Comparison of ENCODE assay signal across 9 mouse cellular contexts in the genomic region with DNA sequence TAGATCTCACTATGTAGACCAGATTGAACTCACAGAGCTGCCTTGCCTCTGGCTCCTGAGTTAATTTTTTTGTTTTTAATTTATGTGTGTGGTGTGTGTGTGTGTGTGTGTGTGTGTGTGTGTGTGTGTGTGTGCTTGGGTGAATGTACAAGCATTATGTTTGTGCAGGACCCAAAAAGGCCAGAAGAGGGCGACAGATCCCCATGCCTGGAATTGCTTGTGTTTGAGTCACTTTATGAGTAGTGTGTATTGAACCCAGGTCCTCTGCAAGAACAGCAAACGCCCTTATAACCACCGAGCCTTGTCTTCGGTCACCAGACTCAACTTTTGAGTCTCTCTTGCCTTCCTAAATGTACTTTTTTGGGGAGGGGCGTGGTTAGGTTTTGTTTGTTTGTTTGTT. TPM values are rescaled to one million over a fixed set of nuclear protein-coding genes. Genes with fewer than 3 reads are reported as not detected.
DNase-seq lines count a peak whose midpoint lies in the region; ATAC-seq and TF ChIP-seq lines count a peak whose summit lies in the region.
"Had no signal": no experiment of that assay in that cellular context is flagged by ENCODE, and none has a peak within 500 bp of the region (broad histone marks: within the 10 kb centered on the region; RNA-seq: fewer than 3 reads in every experiment).

No protein-coding gene starts in this region.

- H3K36me3 ChIP-seq in hindbrain, embryonic 14.5 days (replicated peaks; ENCODE audit: control insufficient read depth, insufficient read depth): peaks cover 30% of the 10 kb centered on the region
- H3K36me3 ChIP-seq in hindbrain, embryonic 16.5 days (ENCODE audit: control insufficient read depth, insufficient read depth, low read length): peaks cover 4% of the 10 kb centered on the region; the same call in 1 of the 2 replicates
- no peaks in the 10 kb centered on the region for H3K36me3 ChIP-seq in ES-E14 (ENCODE audit: control insufficient read depth, insufficient read depth, low read length, poor library complexity, severe bottlenecking)
- H3K36me3 ChIP-seq: lung, embryonic 15.5 days had no signal

- no peak overlapping the region for H3K4me3 ChIP-seq in hindbrain, embryonic 14.5 days (replicated peaks; ENCODE audit: low read length)
- no peak overlapping the region for H3K4me3 ChIP-seq in hindbrain, embryonic 16.5 days (ENCODE audit: low read length)
- H3K4me3 ChIP-seq in ES-E14 (ENCODE audit: insufficient read depth in 1 of 2, low read depth in 1 of 2, low read length in 2 of 2, poor library complexity in 1 of 2, severe bottlenecking in 1 of 2): no peak overlapping the region
- H3K4me3 ChIP-seq: lung, embryonic 15.5 days had no signal

- no peak overlapping the region for H3K27ac ChIP-seq in hindbrain, embryonic 14.5 days
- H3K27ac ChIP-seq in hindbrain, embryonic 16.5 days (ENCODE audit: low read depth, low read length): no peak overlapping the region
- H3K27ac ChIP-seq in ES-E14 (ENCODE audit: insufficient read depth, low read depth, low read length, poor library complexity, severe bottlenecking): no peak overlapping the region
- H3K27ac ChIP-seq: lung, embryonic 15.5 days had no signal

- no peaks in the 10 kb centered on the region for H3K27me3 ChIP-seq in hindbrain, embryonic 14.5 days (ENCODE audit: control insufficient read depth, insufficient read depth, low read length)
- H3K27me3 ChIP-seq in hindbrain, embryonic 16.5 days (replicated peaks; ENCODE audit: control insufficient read depth, insufficient read depth, low read length): no peaks in the 10 kb centered on the region
- H3K27me3 ChIP-seq: lung, embryonic 15.5 days had no signal

- H3K9me3 ChIP-seq in hindbrain, embryonic 14.5 days (ENCODE audit: control insufficient read depth, low read length): no peaks in the 10 kb centered on the region
- H3K9me3 ChIP-seq in hindbrain, embryonic 16.5 days (ENCODE audit: control insufficient read depth, low read length): no peaks in the 10 kb centered on the region
- no peaks in the 10 kb centered on the region for H3K9me3 ChIP-seq in ES-E14 (ENCODE audit: control insufficient read depth, insufficient read depth, low read depth, low read length)
- H3K9me3 ChIP-seq: lung, embryonic 15.5 days had no signal

- H3K9ac ChIP-seq in hindbrain, embryonic 14.5 days: no peak overlapping the region
- H3K9ac ChIP-seq in hindbrain, embryonic 16.5 days (ENCODE audit: low read depth, low read length): no peak overlapping the region
- H3K9ac ChIP-seq in ES-E14 (ENCODE audit: insufficient read depth, low read depth, low read length, poor library complexity, severe bottlenecking): no peak overlapping the region
- H3K9ac ChIP-seq: lung, embryonic 15.5 days had no signal

- 78% methylated on average over 5 of the region's 5 CpGs for WGBS in hindbrain, embryonic 14.5 days
- 67% methylated on average over 5 of the region's 5 CpGs for WGBS in hindbrain, embryonic 16.5 days

- no peak for ATAC-seq in hindbrain, embryonic 14.5 days (ENCODE audit: low FRiP score)
- no peak for ATAC-seq in hindbrain, embryonic 16.5 days

- in situ Hi-C loops in ES-E14 (cut with MboI; ENCODE audit: low sequenced_read_pairs in 2 of 2, unreplicated experiment in 2 of 2): no loop called here

- no peak overlapping the region for H3K4me2 ChIP-seq in hindbrain, embryonic 14.5 days (replicated peaks)
- H3K4me2 ChIP-seq in hindbrain, embryonic 16.5 days (ENCODE audit: low read length): no peak overlapping the region
- H3K4me2 ChIP-seq: lung, embryonic 15.5 days had no signal

- DNase-seq in hindbrain, embryonic 14.5 days (ENCODE audit: low spot score): peak; percentile 61
- DNase-seq in A20 (ENCODE audit: low read depth, low spot score) (peak; percentile 78), ES-E14 (ENCODE audit: low read depth, low spot score) (peak; percentile 78)
- DNase-seq in c-Kit-positive CD71-positive TER-119-positive erythroid progenitor cells, embryonic 14.5 days (ENCODE audit: low spot score): peak; percentile 57
- peak; percentile 30 for DNase-seq in layer of hippocampus, adult 9-10 months (ENCODE audit: low spot score)
- peak; percentile 83 for DNase-seq in retina, postnatal 1 day
- DNase-seq in ovary, postnatal 14 days (ENCODE audit: low spot score): no peak

- peaks cover 13% of the 10 kb centered on the region; the same call in 1 of the 2 replicates for H3K4me1 ChIP-seq in hindbrain, embryonic 14.5 days (replicated peaks; ENCODE audit: control insufficient read depth, insufficient read depth, low read length)
- peaks cover 9% of the 10 kb centered on the region for H3K4me1 ChIP-seq in hindbrain, embryonic 16.5 days (ENCODE audit: control insufficient read depth, insufficient read depth, low read depth, low read length)
- H3K4me1 ChIP-seq in ES-E14 (ENCODE audit: control insufficient read depth in 2 of 2, insufficient read depth in 2 of 2, low read length in 2 of 2, poor library complexity in 1 of 2): peaks cover 0 to 3% of the 10 kb centered on the region in 2 experiments; a peak in 1 of 4 replicates

TF ChIP-seq in ES-E14, 5 proteins besides CTCF, POLR2A, EP300 and RAD21:
- no peak; the same call in 1 of the 2 replicates for TF ChIP-seq ZC3H11A (IDR thresholded peaks at IDR 0.05; ENCODE audit: borderline replicate concordance, low read depth, low read length)
- no peak for TF ChIP-seq MAFK (IDR thresholded peaks at IDR 0.05; ENCODE audit: insufficient read depth, low read depth, low read length)
- TF ChIP-seq HCFC1 (IDR thresholded peaks at IDR 0.05; ENCODE audit: borderline replicate concordance, insufficient read depth, low read length): 0 out of 2 replicates have a peak, but pooled peaks have one; percentile 41
- TF ChIP-seq ZNF384 (IDR thresholded peaks at IDR 0.05; ENCODE audit: low read depth, low read length): no peak

RNA-seq across cellular contexts. Expression of a gene that starts 23.4 kb away (rescaled TPM):
- polyA plus RNA-seq in hindbrain, embryonic 14.5 days (2014; fragmentation: Nextera tagmentation; extraction: Ambion mirVana): 40.7 and 48.0 TPM in 2 replicates
- 36.3 and 40.2 TPM in 2 replicates for polyA plus RNA-seq in hindbrain, embryonic 16.5 days (2015; fragmentation: Nextera tagmentation; extraction: Ambion mirVana)
- total RNA-seq in ES-E14 (2012; rRNA removed): 71.5 and 74.1 TPM in 2 replicates

RNA-seq across cellular contexts. Expression of a gene that starts 23.4 kb away (rescaled TPM):
- 67.8 TPM in 2 replicates for polyA plus RNA-seq in hindbrain, embryonic 14.5 days (2014; fragmentation: Nextera tagmentation; extraction: Ambion mirVana)
- polyA plus RNA-seq in hindbrain, embryonic 16.5 days (2015; fragmentation: Nextera tagmentation; extraction: Ambion mirVana): 64.1 and 66.3 TPM in 2 replicates
- 51.5 and 60.4 TPM in 2 replicates for total RNA-seq in ES-E14 (2012; rRNA removed)

RNA-seq across cellular contexts. Expression of a gene that starts 26.0 kb away (rescaled TPM):
- 37.3 and 38.1 TPM in 2 replicates for polyA plus RNA-seq in hindbrain, embryonic 14.5 days (2014; fragmentation: Nextera tagmentation; extraction: Ambion mirVana)
- polyA plus RNA-seq in hindbrain, embryonic 16.5 days (2015; fragmentation: Nextera tagmentation; extraction: Ambion mirVana): 32.0 and 35.1 TPM in 2 replicates
- total RNA-seq in ES-E14 (2012; rRNA removed): 24.5 and 29.7 TPM in 2 replicates

RNA-seq across cellular contexts. Expression of a gene that starts 49.7 kb away (rescaled TPM):
- 18.8 and 22.7 TPM in 2 replicates for polyA plus RNA-seq in hindbrain, embryonic 14.5 days (2014; fragmentation: Nextera tagmentation; extraction: Ambion mirVana)
- 25.1 TPM in 2 replicates for polyA plus RNA-seq in hindbrain, embryonic 16.5 days (2015; fragmentation: Nextera tagmentation; extraction: Ambion mirVana)
- 22.8 and 30.7 TPM in 2 replicates for total RNA-seq in ES-E14 (2012; rRNA removed)
